Mouse (Mus musculus) G1E (cell line): ENCODE data around the gene Olfr1121. TPM values are rescaled to one million over a fixed set of nuclear protein-coding genes. Genes with fewer than 3 reads are reported as not detected.

Experiments used
- ATAC-seq: 2 replicates; pipeline ENCODE4 v1.8.0; 2016; ENCODE audit warnings: mild to moderate bottlenecking; ENCODE audit not compliant: insufficient number of reproducible peaks, poor library complexity, low FRiP score, severe bottlenecking; ENCODE audit errors: extremely low read depth
- DNase-seq: peaks from one replicate; pipeline ENCODE4 v3.0.0; 2012; ENCODE audit warnings: low spot score
- H3K27me3 ChIP-seq: 2 replicates; pipeline ENCODE4 v1.6.1; 2012; ENCODE audit warnings: mild to moderate bottlenecking, low read length, inconsistent platforms; ENCODE audit not compliant: insufficient read depth
- H3K36me3 ChIP-seq: replicated peaks from 2 replicates; pipeline ENCODE3; 2012; ENCODE audit warnings: mild to moderate bottlenecking, inconsistent platforms
- H3K4me1 ChIP-seq: 2 replicates; pipeline ENCODE4 v1.6.1; 2012; ENCODE audit warnings: low read depth, low read length, inconsistent platforms, mixed read lengths; ENCODE audit not compliant: insufficient read depth
- H3K4me3 ChIP-seq: 2 replicates; pipeline ENCODE4 v1.5.1; 2012; ENCODE audit warnings: low read depth, mild to moderate bottlenecking, inconsistent platforms, low read length, moderate library complexity, mixed read lengths
- H3K9me3 ChIP-seq: replicated peaks from 2 replicates; pipeline ENCODE4 v1.6.1; 2012; ENCODE audit warnings: inconsistent platforms
- CTCF ChIP-seq: IDR thresholded peaks from 2 replicates; pipeline ENCODE4 v1.5.1; 2012; ENCODE audit warnings: low read depth, low read length, inconsistent platforms, mixed read lengths
- GATA1 ChIP-seq: IDR thresholded peaks from 2 replicates; pipeline ENCODE4 v1.6.1; 2012; ENCODE audit warnings: borderline replicate concordance, low read length, inconsistent platforms, mixed read lengths
- GATA2 ChIP-seq: IDR thresholded peaks from 2 replicates; pipeline ENCODE4 v1.6.1; 2012; ENCODE audit warnings: low read depth, low read length, inconsistent platforms, borderline replicate concordance
- TAL1 ChIP-seq: conservative IDR thresholded peaks from 2 replicates; pipeline ENCODE4 v1.6.1; 2012; ENCODE audit warnings: low read depth, low read length, inconsistent platforms, mixed read lengths
- polyA plus RNA-seq: library from polyadenylated mRNA; stranded (reverse); fragments of >175 nt; gene quantifications from 2 replicates; pipeline ENCODE4 v1.2.3, GENCODE M21; 2012
- total RNA-seq, 2 experiments: library from RNA; stranded (forward) in 1 of 2; stranded (reverse) in 1 of 2; fragments of 200-1000 nt in 1 of 2; fragments of >200 nt in 1 of 2; fragmentation: Nextera tagmentation in 1 of 2; gene quantifications; 2 replicates each; pipeline ENCODE4 v1.2.3; 2014 to 2017

Olfr1121 gene
- total and polyA plus RNA-seq, 3 experiments: 0.22 TPM; not detected in 2

DNA sequence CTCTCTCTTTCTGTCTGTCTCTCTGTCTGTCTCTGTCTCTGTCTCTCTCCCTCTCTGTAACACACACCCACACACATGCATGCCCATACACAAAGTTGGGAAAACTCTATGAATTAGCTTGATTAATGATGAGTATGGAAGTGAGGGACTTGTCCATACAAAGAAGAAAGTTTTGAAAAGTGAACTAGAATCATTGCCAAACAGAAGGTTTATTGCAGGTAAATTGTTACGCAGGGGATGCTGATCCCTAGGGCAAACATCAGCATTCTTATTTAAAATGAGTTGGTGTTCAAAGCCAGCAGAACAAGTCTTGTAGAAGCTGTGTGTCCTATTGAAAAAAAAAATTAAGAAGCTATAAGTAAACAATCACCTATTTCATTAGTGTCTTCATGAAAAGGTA, 46.6 kb downstream of the Olfr1121 start, which contains the start of gene Olfr1123:
TSS of gene Olfr1123 (plus strand) at position 301 of the 400 bp plus-strand sequence.
- Histone ChIP-seq H3K36me3 (no peaks in the 10 kb centered on the region), H3K9me3 (no peaks in the 10 kb centered on the region), H3K4me1 (no peaks in the 10 kb centered on the region), H3K4me3 (no peak within 1 kb of the TSS), H3K27me3 (no peaks in the 10 kb centered on the region)
- ATAC-seq (no peak), DNase-seq (no peak)
- TF ChIP-seq GATA2 (no peak), GATA1 (no peak), TAL1 (no peak), CTCF (no peak)

Other genes starting within 250 kb of the Olfr1121 start
- gene Olfr1110, start 229.6 kb upstream of the Olfr1121 start, total RNA-seq (2014; fragmentation: Nextera tagmentation): not detected in 2 replicates
- 0.11 and 0.17 TPM in 2 replicates for gene Olfr1110, start 229.6 kb upstream of the Olfr1121 start, total RNA-seq (2017)
- not detected in 2 replicates for gene Olfr1110, start 229.6 kb upstream of the Olfr1121 start, polyA plus RNA-seq
- not detected in 2 replicates for gene Olfr1111, start 217.3 kb upstream of the Olfr1121 start, total RNA-seq (2014; fragmentation: Nextera tagmentation)
- gene Olfr1111, start 217.3 kb upstream of the Olfr1121 start, total RNA-seq (2017): 0.23 TPM in 1 of 2 replicates, not detected in the other
- not detected in 2 replicates for gene Olfr1111, start 217.3 kb upstream of the Olfr1121 start, polyA plus RNA-seq
- not detected in 2 replicates for gene Olfr1112, start 182.1 kb upstream of the Olfr1121 start, total RNA-seq (2014; fragmentation: Nextera tagmentation)
- gene Olfr1112, start 182.1 kb upstream of the Olfr1121 start, total RNA-seq (2017): 0.44 TPM in 1 of 2 replicates, not detected in the other
- not detected in 2 replicates for gene Olfr1112, start 182.1 kb upstream of the Olfr1121 start, polyA plus RNA-seq
- gene Olfr1113, start 160.9 kb upstream of the Olfr1121 start, total RNA-seq (2014; fragmentation: Nextera tagmentation): not detected in 2 replicates
- 0.05 TPM in 1 of 2 replicates, not detected in the other for gene Olfr1113, start 160.9 kb upstream of the Olfr1121 start, total RNA-seq (2017)
- gene Olfr1113, start 160.9 kb upstream of the Olfr1121 start, polyA plus RNA-seq: not detected in 2 replicates
- gene Olfr1115, start 121.9 kb upstream of the Olfr1121 start, total RNA-seq (2014; fragmentation: Nextera tagmentation): not detected in 2 replicates
- 0.05 and 0.06 TPM in 2 replicates for gene Olfr1115, start 121.9 kb upstream of the Olfr1121 start, total RNA-seq (2017)
- not detected in 2 replicates for gene Olfr1115, start 121.9 kb upstream of the Olfr1121 start, polyA plus RNA-seq
- not detected in 2 replicates for gene Olfr1116, start 102.4 kb upstream of the Olfr1121 start, total RNA-seq (2014; fragmentation: Nextera tagmentation)
- gene Olfr1116, start 102.4 kb upstream of the Olfr1121 start, total RNA-seq (2017): 0.05 and 0.12 TPM in 2 replicates
- not detected in 2 replicates for gene Olfr1116, start 102.4 kb upstream of the Olfr1121 start, polyA plus RNA-seq
- not detected in 2 replicates for gene Olfr1118, start 62.3 kb upstream of the Olfr1121 start, total RNA-seq (2014; fragmentation: Nextera tagmentation)
- 0.05 and 0.06 TPM in 2 replicates for gene Olfr1118, start 62.3 kb upstream of the Olfr1121 start, total RNA-seq (2017)
- not detected in 2 replicates for gene Olfr1118, start 62.3 kb upstream of the Olfr1121 start, polyA plus RNA-seq
- not detected in 2 replicates for gene Olfr1120, start 15.1 kb upstream of the Olfr1121 start, total RNA-seq (2014; fragmentation: Nextera tagmentation)
- 0.05 and 0.17 TPM in 2 replicates for gene Olfr1120, start 15.1 kb upstream of the Olfr1121 start, total RNA-seq (2017)
- not detected in 2 replicates for gene Olfr1120, start 15.1 kb upstream of the Olfr1121 start, polyA plus RNA-seq
- not detected in 2 replicates for gene Olfr1122, start 16.0 kb downstream of the Olfr1121 start, total RNA-seq (2014; fragmentation: Nextera tagmentation)
- gene Olfr1122, start 16.0 kb downstream of the Olfr1121 start, total RNA-seq (2017): 0.11 and 0.12 TPM in 2 replicates
- not detected in 2 replicates for gene Olfr1122, start 16.0 kb downstream of the Olfr1121 start, polyA plus RNA-seq
- gene Olfr1123, start 46.7 kb downstream of the Olfr1121 start, total RNA-seq (2014; fragmentation: Nextera tagmentation): not detected in 2 replicates
- 0.05 TPM in 1 of 2 replicates, not detected in the other for gene Olfr1123, start 46.7 kb downstream of the Olfr1121 start, total RNA-seq (2017)
- not detected in 2 replicates for gene Olfr1123, start 46.7 kb downstream of the Olfr1121 start, polyA plus RNA-seq
- gene Olfr1124, start 60.4 kb downstream of the Olfr1121 start, total RNA-seq (2014; fragmentation: Nextera tagmentation): not detected in 2 replicates
- 0.16 TPM in 1 of 2 replicates, not detected in the other for gene Olfr1124, start 60.4 kb downstream of the Olfr1121 start, total RNA-seq (2017)
- not detected in 2 replicates for gene Olfr1124, start 60.4 kb downstream of the Olfr1121 start, polyA plus RNA-seq
- gene Olfr1126, start 84.1 kb downstream of the Olfr1121 start, total RNA-seq (2014; fragmentation: Nextera tagmentation): not detected in 2 replicates
- 0.27 TPM in 1 of 2 replicates, not detected in the other for gene Olfr1126, start 84.1 kb downstream of the Olfr1121 start, total RNA-seq (2017)
- not detected in 2 replicates for gene Olfr1126, start 84.1 kb downstream of the Olfr1121 start, polyA plus RNA-seq
- gene Pramel7, start 127.2 kb downstream of the Olfr1121 start, total RNA-seq (2014; fragmentation: Nextera tagmentation): not detected in 2 replicates
- gene Pramel7, start 127.2 kb downstream of the Olfr1121 start, total RNA-seq (2017): 0.12 TPM in 1 of 2 replicates, not detected in the other
- gene Pramel7, start 127.2 kb downstream of the Olfr1121 start, polyA plus RNA-seq: not detected in 2 replicates
- gene Pramel6, start 136.7 kb downstream of the Olfr1121 start, total RNA-seq (2014; fragmentation: Nextera tagmentation): not detected in 2 replicates
- 0.44 TPM in 1 of 2 replicates, not detected in the other for gene Pramel6, start 136.7 kb downstream of the Olfr1121 start, total RNA-seq (2017)
- gene Pramel6, start 136.7 kb downstream of the Olfr1121 start, polyA plus RNA-seq: not detected in 2 replicates
- not detected in 2 replicates for gene Olfr153, start 161.9 kb downstream of the Olfr1121 start, total RNA-seq (2014; fragmentation: Nextera tagmentation)
- 0.11 TPM in 1 of 2 replicates, not detected in the other for gene Olfr153, start 161.9 kb downstream of the Olfr1121 start, total RNA-seq (2017)
- not detected in 2 replicates for gene Olfr153, start 161.9 kb downstream of the Olfr1121 start, polyA plus RNA-seq
- not detected in 2 replicates for gene Olfr1128, start 175.6 kb downstream of the Olfr1121 start, total RNA-seq (2014; fragmentation: Nextera tagmentation)
- not detected in 2 replicates for gene Olfr1128, start 175.6 kb downstream of the Olfr1121 start, total RNA-seq (2017)
- not detected in 2 replicates for gene Olfr1128, start 175.6 kb downstream of the Olfr1121 start, polyA plus RNA-seq
- gene Olfr1129, start 204.0 kb downstream of the Olfr1121 start, total RNA-seq (2014; fragmentation: Nextera tagmentation): not detected in 2 replicates
- gene Olfr1129, start 204.0 kb downstream of the Olfr1121 start, total RNA-seq (2017): 0.06 and 0.49 TPM in 2 replicates
- gene Olfr1129, start 204.0 kb downstream of the Olfr1121 start, polyA plus RNA-seq: not detected in 2 replicates
- gene Olfr1130, start 236.3 kb downstream of the Olfr1121 start, total RNA-seq (2014; fragmentation: Nextera tagmentation): not detected in 2 replicates
- 0.11 and 0.12 TPM in 2 replicates for gene Olfr1130, start 236.3 kb downstream of the Olfr1121 start, total RNA-seq (2017)
- gene Olfr1130, start 236.3 kb downstream of the Olfr1121 start, polyA plus RNA-seq: not detected in 2 replicates